Mouse (Mus musculus) cerebellum, adult (tissue): ENCODE measurements around the gene Lsm14b.

Experiments
- ATAC-seq: cut with Nextera tagmentation; 2 replicates; pipeline ENCODE4 v1.9.2; 2017; ENCODE audit warnings: mild to moderate bottlenecking, moderate library complexity, mixed read lengths; ENCODE audit not compliant: insufficient number of reproducible peaks, low FRiP score, low TSS enrichment

Lsm14b gene

GRCm38 (mm10) chr2:180013686-180014085 lies 11.1 kb upstream of the Lsm14b start:
- ATAC-seq = no peak

DNA sequence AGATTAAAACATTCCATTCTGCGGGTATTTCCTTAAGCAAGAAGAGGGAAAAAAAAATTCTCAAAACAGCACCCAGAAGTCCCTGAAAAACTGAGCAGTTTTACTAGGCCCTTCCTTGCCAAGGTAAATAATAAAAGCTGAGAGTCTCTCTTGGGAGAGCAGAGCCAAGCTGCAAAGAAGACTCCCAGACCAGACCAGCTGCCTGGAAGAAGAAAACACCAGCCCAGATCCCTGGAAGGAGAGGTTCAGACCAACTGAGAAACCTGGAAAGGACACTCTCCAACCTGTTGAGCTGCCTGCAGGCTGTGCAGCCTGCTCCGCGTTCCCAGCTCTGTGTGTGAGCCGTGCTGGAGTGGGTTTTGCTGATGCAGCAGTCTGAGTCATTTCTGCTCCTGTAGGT lies 7.2 kb upstream of the Lsm14b start:
- ATAC-seq = no peak

DNA sequence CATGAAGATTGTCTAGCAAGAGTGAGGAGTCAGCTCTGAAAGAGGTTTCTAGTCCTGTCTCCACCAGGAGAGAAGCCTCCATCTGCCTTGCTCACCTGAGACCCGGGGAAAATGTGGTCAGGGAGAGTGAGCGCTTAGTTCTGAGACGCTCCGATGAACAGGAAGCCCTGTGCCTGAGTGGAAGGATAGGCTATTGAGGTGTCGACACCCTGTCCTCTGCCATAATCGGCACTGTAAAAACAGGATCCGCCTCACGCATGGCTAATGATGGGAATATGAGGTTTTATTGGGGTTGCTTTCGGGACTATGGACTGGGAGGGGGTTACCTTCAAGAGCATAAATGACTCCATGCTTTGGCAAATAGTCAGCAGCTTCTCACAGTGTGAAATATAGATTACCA lies 6.2 kb upstream of the Lsm14b start:
- ATAC-seq = no peak

GRCm38 (mm10) chr2:180020091-180020661 lies 4.6 kb upstream of the Lsm14b start:
- peak; percentile 49 for ATAC-seq

DNA sequence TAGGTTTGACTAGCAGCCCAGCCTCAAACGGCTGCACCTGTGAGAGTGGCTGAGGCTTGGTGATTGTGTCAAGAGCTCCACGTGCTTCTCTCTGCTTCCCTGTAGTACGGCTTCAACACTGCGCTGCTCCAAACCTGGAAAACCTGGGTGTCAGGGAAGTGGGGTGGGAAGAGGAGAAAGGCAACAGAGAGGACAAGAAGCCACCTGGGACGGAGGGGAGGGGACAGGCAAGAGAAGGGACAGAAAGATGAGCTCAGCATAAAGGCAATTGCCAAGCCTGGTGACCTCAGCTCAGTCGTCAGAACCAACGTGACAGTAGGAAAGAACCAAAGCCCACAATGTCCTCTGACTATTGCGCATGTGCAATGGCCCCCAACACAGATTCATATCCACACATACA lies 3.9 kb upstream of the Lsm14b start:
- no peak for ATAC-seq

- ATAC-seq = no peak
Measured at GRCm38 (mm10) chr2:180022751-180023150, 2.0 kb upstream of the Lsm14b start.

GRCm38 (mm10) chr2:180025135-180025860 lies 511 bp downstream of the Lsm14b start:
- ATAC-seq = peak; percentile 23

DNA sequence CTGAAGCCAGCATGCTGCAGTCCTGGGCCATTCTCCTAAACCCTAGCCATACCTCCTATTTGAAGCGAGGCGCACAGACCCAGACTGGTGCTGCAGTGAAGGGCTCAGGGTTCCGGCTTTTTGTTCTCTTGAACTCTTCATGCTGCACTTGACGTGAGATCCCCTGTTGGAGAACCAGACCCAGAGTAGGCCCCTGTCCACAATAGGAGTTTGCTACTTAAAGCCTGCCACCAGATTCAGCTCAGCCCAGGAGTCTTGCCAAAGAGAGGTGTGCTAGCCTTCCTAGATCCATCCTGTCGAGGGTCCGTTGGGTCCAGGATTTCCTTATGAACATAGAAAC lies 1.0 kb downstream of the Lsm14b start:
- no peak for ATAC-seq

DNA sequence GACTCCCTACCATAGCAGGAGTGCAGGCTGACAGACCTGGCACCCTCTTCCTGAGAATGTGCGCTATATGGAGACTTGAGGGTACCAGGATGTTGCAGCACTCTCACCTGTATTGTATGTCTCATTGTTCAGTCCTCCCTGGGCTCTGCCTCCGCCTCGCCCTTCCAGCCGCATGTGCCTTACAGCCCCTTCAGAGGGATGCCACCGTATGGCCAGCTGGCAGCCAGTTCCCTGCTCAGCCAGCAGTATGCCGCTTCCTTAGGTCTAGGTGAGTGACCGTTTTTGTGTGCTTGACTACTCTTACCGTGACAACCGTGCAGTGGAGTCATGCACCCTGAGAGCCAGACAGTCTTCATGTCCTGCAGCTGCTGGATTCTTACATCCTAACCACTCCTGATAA lies 3.0 kb downstream of the Lsm14b start:
- ATAC-seq = no peak

DNA sequence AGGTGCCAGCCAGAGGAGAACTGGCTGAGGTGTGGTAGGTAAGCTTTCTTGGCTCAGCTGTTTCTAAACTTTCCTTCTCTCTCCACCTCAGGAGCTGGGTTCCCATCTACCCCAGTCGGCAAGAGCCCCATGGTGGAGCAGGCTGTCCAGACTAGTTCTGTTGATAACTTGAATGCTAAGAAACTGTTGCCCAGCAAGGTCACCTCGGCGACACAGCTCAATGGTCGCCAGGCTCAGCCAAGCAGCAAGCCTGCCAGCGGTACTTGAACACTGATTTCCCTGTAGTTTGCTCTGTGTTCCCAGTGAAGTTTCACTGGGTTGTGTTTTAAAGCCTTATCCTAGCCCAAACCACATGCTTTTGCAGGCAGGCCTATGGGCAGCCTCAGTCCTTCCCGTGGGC lies 6.5 kb downstream of the Lsm14b start:
- ATAC-seq = no peak

DNA sequence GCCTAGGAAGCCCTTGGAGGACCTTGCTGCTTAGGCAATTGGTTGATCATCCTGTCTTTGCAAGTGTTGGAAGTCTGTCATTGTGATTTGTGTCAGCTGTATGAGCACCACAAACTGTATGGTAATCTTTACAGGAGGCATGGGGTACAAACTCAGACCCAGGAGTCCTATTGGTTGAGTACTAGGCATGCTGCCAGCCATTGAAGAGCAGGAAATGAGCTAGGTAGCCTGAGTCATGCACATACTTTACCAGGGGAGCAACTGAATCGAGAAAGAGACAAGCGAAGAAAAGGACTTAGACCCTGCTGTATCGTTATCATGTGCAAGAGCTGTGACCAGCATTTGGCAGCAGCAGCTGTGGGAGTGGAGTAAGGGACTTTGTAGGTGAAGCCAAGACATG lies 8.1 kb downstream of the Lsm14b start:
- ATAC-seq = no peak

- ATAC-seq = no peak
Measured at GRCm38 (mm10) chr2:180033956-180034355, 9.2 kb downstream of the Lsm14b start.

- ATAC-seq = no peak
Measured at GRCm38 (mm10) chr2:180034753-180035152, 10.0 kb downstream of the Lsm14b start.

DNA sequence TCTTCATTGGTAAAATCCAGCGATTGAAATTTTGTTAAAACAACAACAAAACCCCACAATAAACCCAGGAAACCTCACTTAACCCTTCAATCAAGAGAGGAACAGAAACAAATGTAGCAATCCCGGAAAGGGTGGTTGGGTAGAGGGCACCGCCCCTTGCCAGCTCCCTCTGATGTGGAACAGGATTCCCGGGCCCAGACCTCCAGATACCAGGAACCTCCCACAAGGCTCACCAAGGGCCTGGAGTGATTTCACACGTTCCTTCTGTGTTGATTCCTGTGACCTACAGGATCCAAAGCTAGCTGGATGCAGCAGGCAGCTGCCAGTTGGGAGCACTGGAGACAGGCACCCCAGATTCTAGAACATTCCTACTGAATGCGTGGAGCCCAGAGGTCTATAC lies 15.6 kb downstream of the Lsm14b start:
- ATAC-seq = no peak

DNA sequence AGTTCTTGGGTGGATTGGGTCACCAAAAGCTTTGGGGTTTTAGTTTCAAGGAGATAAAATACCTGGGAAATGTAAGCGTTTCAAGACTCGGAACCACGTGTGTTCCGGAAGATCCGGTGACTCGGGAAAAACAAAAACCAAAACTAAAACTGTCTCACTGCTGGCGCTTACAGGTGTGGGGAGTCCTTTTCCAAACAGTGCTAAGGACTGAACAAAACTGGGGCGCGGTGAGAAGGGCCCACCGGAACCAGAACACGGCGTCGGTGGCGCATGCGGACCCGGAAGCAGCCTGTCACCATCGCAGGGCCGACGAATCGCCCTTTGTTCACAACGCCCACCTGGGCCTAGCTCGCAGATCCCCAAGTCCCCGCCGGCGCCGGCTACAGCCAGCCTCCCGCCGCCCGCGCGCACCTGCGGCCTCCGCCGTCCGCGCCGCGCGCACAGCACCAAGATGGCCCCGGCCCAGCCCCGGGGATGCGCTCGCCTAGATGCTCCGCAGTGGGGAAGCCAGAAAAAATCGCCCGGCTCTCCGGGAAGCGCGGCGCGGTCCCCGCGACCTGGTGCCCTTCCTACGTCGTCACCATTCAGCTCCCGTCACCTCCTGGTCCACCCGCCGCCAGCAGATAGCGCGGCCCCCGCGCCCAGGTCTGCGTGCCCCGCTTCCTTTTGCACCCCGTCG lies 16.9 kb downstream of the Lsm14b start:
- ATAC-seq = peak; percentile 10; the same call in 1 of the 2 replicates

- peak; percentile 87 for ATAC-seq
Measured at GRCm38 (mm10) chr2:180042256-180042857, 17.6 kb downstream of the Lsm14b start, which contains the start of the genes Psma7 and Ss18l1. Gene Psma7, minus strand, starts transcription at chr2:180042433. Gene Ss18l1, plus strand, starts transcription at chr2:180042509.

- ATAC-seq = peak; percentile 12; the same call in 1 of the 2 replicates
Measured at GRCm38 (mm10) chr2:180042858-180043515, 18.2 kb downstream of the Lsm14b start.

DNA sequence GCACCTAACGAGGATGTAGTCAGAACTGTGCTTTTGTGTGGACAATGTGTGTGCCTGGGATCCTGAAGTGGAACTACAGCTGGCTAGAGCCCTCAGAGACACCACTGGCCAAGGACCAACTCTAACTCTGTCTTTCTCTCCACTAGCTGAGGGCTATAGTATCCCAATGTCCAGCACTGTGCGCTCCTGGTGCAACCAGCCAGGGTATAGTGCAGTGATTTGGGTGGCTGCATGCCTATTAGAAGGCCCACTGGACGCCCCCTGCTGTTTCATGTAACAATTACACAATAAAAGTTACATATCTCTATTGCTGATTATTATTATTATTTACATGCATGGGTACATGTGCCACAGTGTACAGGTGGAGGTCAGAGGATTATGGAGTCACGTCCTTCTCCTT lies 20.5 kb downstream of the Lsm14b start:
- no peak for ATAC-seq

DNA sequence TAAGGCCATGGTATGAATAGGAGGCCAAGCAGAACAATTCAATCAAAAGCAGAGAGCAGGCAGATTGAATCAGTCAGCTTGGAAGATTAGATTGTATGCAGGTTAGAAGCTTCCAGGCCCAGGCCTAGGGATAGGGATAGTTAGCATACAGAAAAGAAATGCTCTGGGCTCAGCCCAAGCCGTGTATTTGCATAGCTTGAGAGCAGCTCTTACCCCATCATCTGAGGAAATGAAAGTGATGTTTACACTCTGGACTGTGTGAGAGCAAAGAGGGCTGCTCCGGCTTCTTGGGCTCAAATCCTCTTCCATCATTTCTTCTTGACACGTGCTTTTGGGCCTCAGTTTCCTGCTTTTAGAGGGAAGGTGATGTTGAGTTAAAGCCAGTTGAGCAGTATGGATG lies 22.8 kb downstream of the Lsm14b start:
- no peak for ATAC-seq

DNA sequence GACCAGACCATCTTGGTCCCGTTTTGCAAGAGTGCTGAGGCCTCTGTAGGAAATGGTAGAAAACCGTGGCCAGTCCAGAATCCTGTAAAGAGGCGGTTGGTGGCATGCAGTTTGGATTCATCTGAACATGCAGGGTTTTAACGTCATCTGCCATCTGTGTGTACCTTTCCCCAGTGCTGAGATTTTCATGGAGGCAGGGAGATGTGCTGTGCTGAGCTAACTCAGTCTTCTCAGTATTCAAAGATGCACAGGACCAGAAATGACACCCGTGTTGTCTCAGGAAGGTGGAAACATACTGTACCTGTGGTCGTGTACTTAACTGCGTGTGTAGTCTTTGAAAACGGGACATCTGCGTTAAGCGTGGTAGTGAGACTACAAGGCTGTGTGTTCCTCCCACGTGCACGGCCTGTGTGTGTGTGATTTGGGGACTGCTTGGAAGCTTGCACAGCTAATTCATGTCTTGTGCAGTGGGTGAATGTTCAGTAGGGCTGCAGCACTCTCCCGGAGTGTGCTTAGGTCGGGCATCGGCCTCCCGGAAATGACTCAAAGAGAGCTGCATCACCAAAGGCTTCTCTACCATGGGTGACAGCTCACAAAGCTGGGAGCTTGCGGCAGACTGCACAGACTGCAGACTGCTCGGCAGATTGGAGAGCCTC lies 23.3 kb downstream of the Lsm14b start:
- no peak for ATAC-seq
